Mouse (Mus musculus) frontal cortex, postnatal 25 days (tissue): ENCODE measurements around the gene Gm28305.
A peak's percentile ranks its signal among the peaks of the same experiment; 100 is the strongest.

ENCODE experiments used
- DNase-seq, 2 experiments: peaks; one replicate each; pipeline ENCODE4 v3.0.0; 2022; ENCODE audit warnings: low spot score in 2 of 2

The Gm28305 gene

DNA sequence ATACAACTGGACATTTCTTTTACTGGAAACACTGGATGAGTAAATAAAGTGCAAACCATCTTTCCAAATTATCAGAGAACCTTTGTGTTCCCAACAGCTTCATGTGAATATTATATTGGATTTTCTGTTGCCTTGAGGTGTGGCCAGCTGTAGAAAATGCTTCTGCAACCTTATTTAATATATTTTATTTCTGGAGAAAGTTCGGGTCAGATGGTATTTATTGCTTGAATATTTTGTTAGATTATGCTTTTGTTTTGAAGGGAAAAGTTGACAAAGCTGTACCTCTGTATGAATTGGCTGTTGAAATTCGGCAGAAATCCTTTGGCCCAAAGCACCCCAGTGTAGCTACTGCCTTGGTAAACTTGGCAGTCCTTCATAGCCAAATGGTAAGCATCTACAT, at the start of gene Gm28305:
Gene Gm28305 (plus strand): TSS at position 301 of the 400 bp plus-strand sequence.
- no peak for DNase-seq

DNA sequence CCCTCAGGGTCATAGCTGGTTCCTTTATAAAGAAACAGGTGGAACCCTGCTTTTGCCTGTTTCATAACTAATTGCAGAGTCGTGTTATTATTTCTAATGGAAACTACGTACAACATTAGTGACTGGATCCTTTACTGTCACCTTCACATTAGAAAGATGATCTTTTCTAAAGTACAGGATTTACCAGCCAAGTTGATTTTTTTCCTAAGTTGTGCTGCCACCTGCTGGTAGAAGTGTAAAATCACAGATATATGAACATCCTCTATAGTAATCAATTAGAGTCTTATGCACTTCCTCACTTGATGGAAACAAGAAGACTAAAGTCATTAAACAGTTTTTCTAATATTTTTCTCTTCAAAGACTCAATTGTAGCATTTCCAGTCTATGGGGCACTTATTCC, 44.0 kb upstream of the Gm28305 start:
- no peak for DNase-seq

GRCm38 (mm10) chr9:104000601-104001000, 39.9 kb upstream of the Gm28305 start:
- DNase-seq, result no peak

GRCm38 (mm10) chr9:104001921-104002859, 38.3 kb upstream of the Gm28305 start, which contains the start of gene Nphp3:
TSS of gene Nphp3 (plus strand) at chr9:104002544.
- DNase-seq, result peak; percentile 95 to 96

- DNase-seq, result no peak
Observed at GRCm38 (mm10) chr9:104002913-104003330, 37.5 kb upstream of the Gm28305 start.

GRCm38 (mm10) chr9:104014526-104014925, 25.9 kb upstream of the Gm28305 start:
- DNase-seq, result no peak

GRCm38 (mm10) chr9:104021026-104021425, 19.4 kb upstream of the Gm28305 start:
- DNase-seq, result no peak

- no peak for DNase-seq
Observed at GRCm38 (mm10) chr9:104027186-104027585, 13.3 kb upstream of the Gm28305 start.

- no peak for DNase-seq
Observed at GRCm38 (mm10) chr9:104029861-104030260, 10.6 kb upstream of the Gm28305 start.

DNA sequence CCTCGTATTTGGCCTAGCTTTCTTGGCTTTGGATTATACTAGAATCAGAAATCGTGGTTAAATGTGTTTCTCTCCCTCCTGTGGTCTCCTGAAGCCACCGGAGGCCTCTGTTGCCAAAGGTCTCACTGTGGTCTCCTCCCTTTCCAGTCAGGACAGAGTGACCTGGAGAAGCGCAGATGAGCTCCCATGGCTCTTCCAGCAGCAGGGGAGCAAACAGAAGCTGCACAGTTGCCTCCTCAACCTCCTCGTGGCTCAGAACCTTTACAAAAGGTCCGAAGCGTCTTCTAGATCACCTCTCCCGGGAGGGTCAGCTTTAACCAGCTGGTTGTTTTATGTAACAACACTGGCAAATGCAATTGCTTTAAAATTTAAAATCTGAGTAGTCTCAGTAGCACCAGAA, 6.2 kb upstream of the Gm28305 start:
- DNase-seq, result no peak

DNA sequence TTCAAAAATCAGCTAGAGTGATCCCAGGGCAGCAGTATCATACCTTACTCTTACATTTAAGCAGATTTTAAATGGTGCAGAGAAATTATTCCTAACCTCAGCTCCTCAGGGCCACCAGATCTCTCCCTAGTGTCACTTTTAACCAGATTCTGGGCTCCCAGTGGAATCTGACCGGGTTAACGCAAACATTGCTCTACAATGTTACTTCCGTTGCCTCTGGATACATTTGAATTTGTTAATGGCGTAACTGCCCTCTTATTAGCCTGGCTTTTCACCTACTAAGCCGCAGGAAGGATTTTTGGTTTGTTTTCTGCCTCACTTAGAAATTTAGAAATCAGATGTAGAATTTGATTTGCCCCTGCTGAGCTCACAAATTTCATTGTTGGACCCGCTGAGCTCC, 5.7 kb upstream of the Gm28305 start:
- no peak for DNase-seq

DNA sequence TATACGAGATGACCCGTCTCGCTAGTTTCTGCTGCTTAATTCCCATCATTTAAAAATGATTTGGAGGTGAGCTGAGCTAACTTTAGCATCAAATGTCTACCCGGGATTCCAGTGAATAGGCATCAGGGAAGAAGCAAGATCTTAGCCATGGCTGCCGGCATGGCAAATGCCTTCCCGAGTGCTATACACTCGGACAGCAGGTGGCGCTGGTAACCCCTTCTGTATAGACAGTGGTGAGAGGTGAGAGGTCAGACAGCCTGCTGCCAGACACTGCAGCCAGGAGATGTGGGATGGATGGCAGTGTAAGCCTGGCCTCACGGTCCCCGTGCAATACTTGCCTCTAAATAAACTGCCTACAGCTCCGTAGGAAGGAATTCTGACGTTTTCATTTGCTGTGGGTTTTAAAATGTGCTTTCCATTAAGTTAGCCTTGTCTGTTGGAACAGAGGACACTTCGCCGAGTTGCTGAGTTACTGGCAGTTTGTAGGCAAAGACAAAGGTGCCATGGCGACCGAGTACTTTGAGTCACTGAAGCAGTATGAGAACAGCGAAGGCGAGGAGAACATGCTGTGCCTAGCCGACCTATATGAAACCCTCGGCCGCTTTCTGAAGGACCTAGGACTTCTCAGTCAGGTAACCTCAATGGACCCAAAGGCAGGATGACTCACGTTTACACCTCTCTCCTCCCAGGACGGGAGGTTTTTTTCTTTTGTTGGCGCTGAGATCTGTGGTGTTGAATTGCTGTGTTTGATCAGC, 5.0 kb upstream of the Gm28305 start:
- DNase-seq, result peak; percentile 61 to 65

- DNase-seq, result no peak
Observed at GRCm38 (mm10) chr9:104038266-104038665, 2.2 kb upstream of the Gm28305 start.

DNA sequence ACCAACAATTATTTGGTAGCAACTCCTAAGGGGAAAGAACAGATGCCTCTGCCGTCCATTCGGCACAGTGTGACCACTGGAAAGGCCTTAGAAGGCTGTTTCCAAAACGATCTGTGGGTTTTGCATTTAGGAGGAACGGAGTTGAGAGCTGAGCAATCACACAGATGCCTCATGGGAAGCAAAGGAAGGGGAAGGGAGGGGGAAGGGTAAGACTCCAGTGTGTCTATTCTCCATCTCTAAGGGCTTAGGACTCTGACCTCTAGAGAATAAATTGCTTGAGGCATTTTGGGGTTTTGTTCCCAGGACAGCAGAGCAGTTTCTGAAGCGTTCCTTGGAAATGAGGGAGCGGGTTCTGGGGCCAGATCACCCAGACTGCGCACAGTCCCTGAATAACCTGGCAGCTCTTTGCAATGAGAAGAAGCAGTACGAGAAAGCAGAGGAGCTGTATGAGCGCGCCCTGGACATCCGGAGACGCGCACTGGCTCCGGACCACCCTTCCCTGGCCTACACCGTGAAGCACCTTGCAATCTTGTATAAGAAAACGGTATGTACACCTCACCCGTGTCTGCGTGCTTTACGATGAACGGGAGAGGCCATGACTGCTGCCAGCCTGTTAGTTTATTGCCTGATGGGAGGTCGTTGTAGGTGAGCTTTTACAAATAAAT, 1.3 kb upstream of the Gm28305 start:
- no peak for DNase-seq

DNA sequence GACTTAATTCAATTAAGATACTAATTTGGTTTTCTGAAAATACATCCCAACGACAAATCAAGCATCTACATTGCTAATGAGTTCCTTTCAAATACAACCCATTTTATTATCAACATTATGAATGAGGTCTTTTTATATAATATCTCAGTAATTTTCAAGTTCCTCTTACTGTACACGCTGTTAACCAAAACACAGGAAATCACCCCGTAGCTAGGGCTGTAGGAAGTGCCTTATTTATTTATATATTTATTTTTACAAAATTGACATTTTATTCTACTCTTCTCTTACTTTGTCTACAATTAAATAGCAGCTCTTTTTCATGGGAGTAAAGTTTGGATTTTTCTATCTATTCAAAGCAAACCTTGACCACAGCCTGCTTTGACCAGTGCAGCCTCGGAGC, 720 bp upstream of the Gm28305 start:
- no peak for DNase-seq

- no peak for DNase-seq
Observed at GRCm38 (mm10) chr9:104043676-104044075, 3.2 kb downstream of the Gm28305 start.

DNA sequence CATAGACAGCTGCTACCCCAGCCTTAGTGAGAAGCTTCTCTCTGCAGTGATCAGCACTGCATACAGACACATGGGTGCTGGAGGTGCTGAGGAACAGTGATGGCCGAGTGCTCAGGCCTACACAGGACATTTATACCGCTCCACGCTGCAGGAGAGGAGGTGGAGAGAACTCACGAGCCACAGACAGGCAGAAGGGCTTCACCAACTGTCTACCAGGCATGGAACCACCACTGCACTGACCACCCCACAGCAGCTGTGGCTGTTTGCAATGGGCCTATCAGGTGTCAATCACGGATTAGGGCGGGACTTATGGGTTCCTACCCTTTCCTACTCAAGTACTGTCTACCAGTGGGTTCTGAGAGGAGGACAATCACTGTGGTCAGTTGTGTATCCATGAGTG, 10.6 kb downstream of the Gm28305 start:
- DNase-seq, result no peak

- no peak for DNase-seq
Observed at GRCm38 (mm10) chr9:104062430-104063243, 22.2 kb downstream of the Gm28305 start, which contains the start of gene Uba5. TSS of gene Uba5 (minus strand) at chr9:104063134.

DNA sequence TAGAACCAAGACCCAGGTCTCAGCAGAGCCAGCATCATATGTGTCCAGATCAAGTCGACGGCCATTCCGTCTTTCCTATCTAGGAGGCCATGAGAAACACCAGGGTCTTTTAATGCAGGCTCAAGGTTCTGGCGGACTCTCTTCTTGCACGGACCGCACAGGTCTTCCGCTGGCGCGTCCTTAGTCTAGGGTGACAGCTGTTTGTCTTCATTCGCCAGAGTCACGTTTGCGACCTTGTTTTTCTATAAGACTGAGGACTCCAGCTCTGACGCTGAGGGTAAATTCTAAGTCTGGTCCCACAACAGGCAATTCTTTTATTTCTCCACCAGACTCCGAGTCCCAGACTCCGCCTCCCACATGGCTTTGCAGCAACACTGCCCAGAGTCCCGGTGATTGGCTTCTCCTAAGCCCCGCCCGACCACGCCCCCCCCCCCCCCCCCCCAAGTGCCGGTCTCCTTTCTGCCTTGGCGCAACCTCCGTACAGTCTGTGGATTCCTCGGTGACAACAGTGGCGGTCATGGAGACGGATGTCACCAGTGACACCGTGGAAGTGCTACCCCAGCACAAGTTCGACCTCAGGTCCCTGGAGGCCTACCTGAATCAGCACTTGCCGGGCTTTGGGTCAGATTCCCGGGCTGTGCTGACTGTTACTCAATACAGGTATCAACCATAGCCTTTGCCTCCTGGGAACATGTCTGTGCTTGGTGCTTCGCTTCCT, 22.9 kb downstream of the Gm28305 start, which contains the start of gene Acad11:
Gene Acad11 (plus strand): TSS at position 134 of the 718 bp plus-strand sequence.
- DNase-seq, result peak; percentile 81 to 92

- DNase-seq, result no peak
Observed at GRCm38 (mm10) chr9:104064571-104064970, 24.1 kb downstream of the Gm28305 start.
